Mouse (Mus musculus) CH12.LX (cell line): ENCODE results near the gene Rassf10.

Experiments
- BHLHE40 ChIP-seq: IDR thresholded peaks from 2 replicates; pipeline ENCODE4 v1.6.1; 2011; ENCODE audit warnings: mild to moderate bottlenecking, low read depth, low read length, improper control_type of control experiment
- CTCF ChIP-seq, 2 experiments: IDR thresholded peaks in 1 of 2; conservative IDR thresholded peaks in 1 of 2; 2 replicates each; pipeline ENCODE4 v1.5.1; 2011 to 2012; ENCODE audit warnings: low read depth in 2 of 2, low read length in 2 of 2, improper control_type of control experiment in 1 of 2, inconsistent platforms in 1 of 2, mild to moderate bottlenecking in 1 of 2, moderate library complexity in 1 of 2
- MAX ChIP-seq: IDR thresholded peaks from 2 replicates; pipeline ENCODE4 v1.6.1; 2011; ENCODE audit warnings: low read length, improper control_type of control experiment
- MXI1 ChIP-seq: IDR thresholded peaks from 2 replicates; pipeline ENCODE4 v1.6.1; 2011; ENCODE audit warnings: mild to moderate bottlenecking, low read depth, low read length, improper control_type of control experiment
- NELFE ChIP-seq: IDR thresholded peaks from 2 replicates; pipeline ENCODE4 v1.6.1; 2011; ENCODE audit warnings: low read depth, low read length, improper control_type of control experiment
- POLR2A ChIP-seq: IDR thresholded peaks from 2 replicates; pipeline ENCODE4 v1.6.1; 2011; ENCODE audit warnings: low read depth, mild to moderate bottlenecking, improper control_type of control experiment, low read length
- POLR2AphosphoS2 ChIP-seq: IDR thresholded peaks from 2 replicates; pipeline ENCODE4 v1.6.1; 2011; ENCODE audit warnings: low read depth, low read length, improper control_type of control experiment
- RAD21 ChIP-seq: IDR thresholded peaks from 2 replicates; pipeline ENCODE4 v1.6.1; 2011; ENCODE audit warnings: low read depth, mild to moderate bottlenecking, low read length, improper control_type of control experiment, moderate library complexity
- RCOR1 ChIP-seq: conservative IDR thresholded peaks from 2 replicates; pipeline ENCODE4 v1.6.1; 2012; ENCODE audit warnings: low read depth, mild to moderate bottlenecking, inconsistent platforms, low read length, improper control_type of control experiment
- USF2 ChIP-seq: conservative IDR thresholded peaks from 2 replicates; pipeline ENCODE4 v1.6.1; 2011; ENCODE audit warnings: low read depth, low read length, improper control_type of control experiment
- ZMIZ1 ChIP-seq: IDR thresholded peaks from 2 replicates; pipeline ENCODE4 v1.6.1; 2012; ENCODE audit warnings: low read depth, mild to moderate bottlenecking, inconsistent platforms, low read length, improper control_type of control experiment

- TF ChIP-seq NELFE: no peak
- no peak for TF ChIP-seq POLR2AphosphoS2
- no peak for TF ChIP-seq BHLHE40
- TF ChIP-seq POLR2A: no peak
- TF ChIP-seq CTCF (conservative IDR thresholded peaks at IDR 0.05 in 1 of 2, IDR thresholded peaks at IDR 0.05 in 1 of 2; ENCODE audit: low read depth in 2 of 2, low read length in 2 of 2): no peak
- TF ChIP-seq MAX: no peak
- no peak for TF ChIP-seq RCOR1
- TF ChIP-seq RAD21: no peak
- TF ChIP-seq ZMIZ1: no peak
- TF ChIP-seq USF2: no peak
- no peak for TF ChIP-seq MXI1
These were observed 10.7 kb upstream of the Rassf10 start for GRCm38 (mm10) chr7:112943056-112943455.
